Mouse (Mus musculus) erythroid progenitor cell, adult 5-6 weeks (primary cell): ENCODE data around the gene Lamb3. TPM values are rescaled to one million over a fixed set of nuclear protein-coding genes. Genes with fewer than 3 reads are reported as not detected.
"Not testable (repeated sequence)": the region's sequence is repeated elsewhere in the genome, so short reads cannot be mapped to it uniquely, and the experiment has no call there.

Experiments used
- ATAC-seq: replicated peaks from 2 replicates; pipeline ENCODE4 v1.8.0; 2016; ENCODE audit warnings: moderate number of reproducible peaks, mild to moderate bottlenecking, moderate TSS enrichment, inconsistent platforms; ENCODE audit not compliant: poor library complexity, low FRiP score, severe bottlenecking
- total RNA-seq, 2 experiments: library from RNA; stranded (forward) in 1 of 2; stranded (reverse) in 1 of 2; fragments of 150-400 nt in 1 of 2; fragments of 186-747, 209-891 nt in 1 of 2; gene quantifications; 2 replicates each; pipeline versions ENCODE4 v1.2.3 to v1.2.4; 2015 to 2017; ENCODE audit warnings: low replicate concordance in 2 of 2

Gene Lamb3
- total RNA-seq, 2 experiments from 2014 or later, result not detected

DNA sequence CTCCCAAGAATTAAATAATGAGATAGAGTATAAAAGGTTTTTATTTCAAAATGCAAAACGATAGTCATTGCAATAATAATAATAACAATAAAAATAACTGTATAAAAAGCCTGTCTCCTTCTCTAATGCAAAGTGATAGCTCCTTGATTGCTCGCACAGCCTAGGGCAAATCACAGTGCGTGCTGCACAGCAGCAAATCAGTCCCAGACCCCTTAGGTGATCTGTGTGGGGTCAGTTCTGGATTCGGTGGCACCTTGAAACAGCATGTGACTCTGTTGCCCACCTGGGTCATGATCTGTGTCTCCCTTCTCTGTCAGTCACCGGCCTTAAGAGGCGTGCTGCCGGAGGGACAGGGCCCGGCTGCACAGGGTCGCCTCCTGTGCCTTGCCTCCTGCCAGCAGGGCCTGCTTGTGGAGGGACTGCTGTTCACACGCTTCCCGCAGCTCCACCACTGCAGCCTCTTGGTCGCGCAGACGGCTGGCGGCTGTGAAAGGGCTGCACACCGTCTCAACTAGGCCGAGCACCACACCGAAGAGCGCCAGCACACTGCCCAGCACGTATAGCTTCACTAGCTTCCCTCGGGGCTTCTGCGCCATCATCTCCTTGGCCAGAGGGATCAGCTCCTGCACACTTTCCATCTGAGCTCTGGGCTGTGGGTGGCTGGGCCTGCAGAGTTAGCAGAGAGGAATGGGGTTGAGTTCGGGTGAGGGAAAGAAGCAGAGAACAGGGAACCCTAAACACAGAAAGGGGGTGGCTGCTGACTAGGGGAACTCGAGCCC lies 64.8 kb downstream of the Lamb3 start:
- no peak for ATAC-seq

DNA sequence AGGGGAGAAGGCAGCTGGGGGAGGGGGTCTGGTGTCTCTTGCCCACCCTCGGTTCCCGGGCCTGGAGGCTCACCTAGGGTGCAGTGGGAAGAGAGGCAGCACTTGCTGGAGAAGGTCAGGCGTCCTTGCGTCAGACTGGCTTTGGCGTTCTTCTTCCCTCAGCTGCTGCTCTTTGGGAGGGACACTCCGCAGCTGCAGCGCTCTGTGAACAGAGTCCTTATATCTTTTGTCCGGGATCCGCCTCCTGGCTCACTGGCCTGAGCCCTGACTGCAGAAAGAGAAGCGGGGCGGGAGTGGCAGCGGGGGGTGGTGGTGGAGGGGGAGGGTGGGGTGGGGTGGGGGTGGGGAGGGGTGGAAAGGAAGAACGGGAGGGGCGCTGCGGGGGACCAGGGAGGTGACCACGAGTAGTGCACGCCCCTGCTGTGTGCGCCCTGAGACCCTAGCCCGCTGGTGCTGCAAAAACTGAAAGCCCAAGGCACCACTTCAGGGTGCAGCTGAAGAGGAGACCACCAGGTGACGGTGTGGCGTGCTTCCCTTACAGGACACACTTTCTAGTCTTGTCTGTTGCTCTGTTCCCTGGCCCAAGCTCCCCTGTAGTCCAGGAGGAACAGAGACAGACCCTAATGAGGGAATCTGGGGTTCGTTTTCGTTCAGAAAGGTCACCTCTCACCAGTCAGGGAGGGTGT lies 65.6 kb downstream of the Lamb3 start, which contains the start of gene G0s2:
Gene G0s2 (minus strand): TSS at position 302 of the 686 bp plus-strand sequence.
- no peak for ATAC-seq

DNA sequence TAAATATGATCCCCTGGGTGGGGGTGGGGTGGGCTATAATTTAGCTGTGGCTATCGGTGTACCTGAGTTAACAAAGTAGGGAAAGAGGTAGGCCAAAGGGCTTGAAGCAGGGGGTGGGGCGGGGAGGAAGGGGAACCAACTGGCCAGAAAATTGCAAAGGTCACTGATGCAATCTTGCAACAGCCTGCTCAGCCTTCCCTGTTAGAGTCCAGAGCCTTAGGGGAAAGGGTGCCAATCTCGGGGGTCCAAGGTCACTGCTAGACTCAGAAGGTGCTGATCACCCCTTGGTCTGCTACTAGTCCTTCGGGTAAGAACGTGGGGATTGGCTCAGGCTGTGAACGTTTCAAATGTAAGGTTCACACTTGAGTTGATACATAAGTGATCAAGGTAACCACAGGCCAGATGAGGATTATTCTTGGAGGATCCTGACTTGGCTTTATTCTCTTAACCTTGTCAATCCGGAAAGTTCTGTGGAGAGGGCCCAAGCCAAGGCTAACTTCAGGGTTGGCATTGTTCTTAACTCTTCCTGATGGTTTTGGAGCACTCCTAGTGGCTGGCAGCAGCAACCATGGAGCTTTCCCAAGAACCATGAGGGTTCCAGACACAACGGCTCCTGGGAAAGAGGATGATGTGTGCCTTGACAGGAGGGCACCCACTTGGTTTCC lies 67.0 kb downstream of the Lamb3 start:
- no peak for ATAC-seq

DNA sequence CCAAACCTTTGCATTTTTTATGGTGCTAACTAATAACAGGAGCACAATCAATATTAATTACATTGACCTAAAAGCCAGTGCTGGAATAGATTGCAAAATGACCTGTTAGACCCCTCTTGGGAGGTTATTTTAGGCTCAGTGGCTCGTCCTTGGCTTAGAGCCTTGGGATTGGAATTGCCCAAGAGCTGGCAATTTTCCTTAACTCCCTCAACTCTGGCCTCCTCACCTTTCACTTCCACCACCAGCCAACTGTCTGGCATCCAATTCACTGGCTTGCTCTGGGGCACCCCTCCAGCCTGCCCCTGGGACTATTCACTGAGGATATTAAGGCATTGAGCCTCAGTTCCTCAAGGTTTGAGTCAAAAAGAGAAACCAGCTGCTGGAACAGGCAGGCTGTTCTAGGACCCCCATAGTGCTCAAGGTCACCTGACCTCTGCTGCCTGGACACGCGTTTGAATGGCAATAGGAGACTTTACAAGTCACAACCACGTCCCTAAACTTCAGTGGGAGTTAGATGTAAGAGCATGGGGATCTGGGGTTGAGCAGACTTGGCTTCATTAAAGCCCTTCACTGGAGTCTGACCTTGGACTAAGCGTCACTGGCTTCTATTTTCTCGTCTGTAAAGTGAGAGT lies 71.0 kb downstream of the Lamb3 start:
- no peak for ATAC-seq

DNA sequence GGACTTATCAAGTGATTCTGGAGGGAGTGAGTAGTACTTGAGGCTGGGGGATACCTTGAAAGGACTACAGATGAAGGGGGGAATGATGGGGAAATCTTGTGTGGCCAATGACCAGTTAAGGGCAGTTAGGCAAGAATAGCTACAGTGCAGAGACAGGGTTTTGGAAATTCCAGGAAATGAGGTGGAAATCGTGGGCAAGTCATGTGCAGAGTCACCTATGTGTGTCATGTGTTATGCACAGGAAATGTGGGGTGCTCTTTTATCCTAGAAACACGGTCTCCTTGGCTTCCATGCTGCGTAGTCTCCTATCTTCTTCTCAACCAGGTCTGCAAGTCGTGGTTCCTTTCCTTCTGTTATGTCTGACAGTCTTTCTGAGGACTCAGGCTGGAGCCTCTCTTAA lies 72.0 kb downstream of the Lamb3 start:
- ATAC-seq, result no peak

DNA sequence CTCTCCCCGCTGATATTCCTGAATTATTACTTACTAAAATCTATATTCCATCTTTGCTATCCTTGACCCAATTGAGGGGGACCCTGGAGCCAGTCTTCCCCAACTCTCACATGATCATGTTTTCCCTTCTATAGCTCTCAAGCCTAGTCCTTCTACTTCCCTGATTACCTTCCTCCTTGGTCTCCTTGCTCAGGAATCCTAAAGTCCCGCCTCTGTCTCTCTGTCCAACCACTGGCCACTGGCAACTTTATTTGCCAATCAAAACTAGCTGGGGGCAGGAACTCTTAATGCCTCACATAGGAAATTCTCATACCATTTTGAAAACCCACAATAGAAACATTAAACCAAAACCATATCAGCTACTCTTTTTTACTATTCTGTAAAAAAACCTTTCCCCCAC lies 73.8 kb downstream of the Lamb3 start:
- ATAC-seq, result no peak

DNA sequence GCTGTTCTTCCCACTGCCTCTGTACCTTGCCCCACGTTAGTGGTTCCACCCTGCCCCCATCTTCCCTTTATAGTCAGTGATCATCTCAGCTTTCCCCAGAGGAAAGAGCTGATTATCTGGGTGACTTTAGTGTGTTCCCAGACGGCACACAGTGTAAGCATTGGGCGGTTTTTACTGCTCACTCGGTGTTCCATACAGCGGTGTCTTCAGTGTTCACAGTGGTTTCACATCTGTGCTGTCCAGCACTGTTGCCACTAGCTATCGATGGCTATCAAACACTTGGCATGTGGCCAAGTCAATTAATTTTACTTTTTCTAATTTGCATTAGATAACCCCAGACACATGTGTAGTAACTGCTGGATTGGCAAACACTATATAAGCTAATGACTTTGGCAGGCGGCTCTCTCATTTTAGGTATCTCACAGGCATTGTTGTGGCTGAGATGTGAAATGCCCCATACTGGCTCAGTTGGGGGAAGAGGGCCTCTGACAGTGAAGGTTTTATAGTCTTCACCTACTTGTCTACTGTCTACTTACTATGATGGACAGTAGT lies 76.8 kb downstream of the Lamb3 start:
- ATAC-seq, result no peak

DNA sequence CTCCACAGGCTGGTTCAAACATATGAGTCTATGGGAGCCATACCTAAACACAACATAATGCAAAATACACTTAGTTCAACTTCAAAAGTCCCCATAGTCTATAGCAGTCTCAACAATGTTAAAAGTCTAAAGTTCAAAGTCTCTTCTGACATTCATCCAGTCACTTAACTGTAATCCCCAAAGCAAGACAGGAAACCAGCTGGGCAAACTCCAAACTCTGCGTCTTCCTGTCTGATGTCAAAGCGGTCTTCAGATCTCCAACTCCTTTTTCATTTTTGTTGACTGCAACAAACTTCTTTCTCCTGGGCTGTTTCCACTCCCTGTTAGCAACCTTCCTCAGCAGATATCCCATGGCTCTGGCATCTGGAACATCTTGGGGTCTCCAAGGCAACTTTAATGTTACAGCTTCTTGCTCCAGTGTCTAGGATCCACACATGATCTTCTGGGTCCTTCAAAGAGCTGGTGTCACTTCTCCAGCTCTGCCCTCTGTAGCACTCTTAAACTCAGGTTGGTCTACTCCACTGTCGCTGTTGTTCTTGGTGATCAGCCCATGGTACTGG lies 78.3 kb downstream of the Lamb3 start:
- not testable (repeated sequence) for ATAC-seq

DNA sequence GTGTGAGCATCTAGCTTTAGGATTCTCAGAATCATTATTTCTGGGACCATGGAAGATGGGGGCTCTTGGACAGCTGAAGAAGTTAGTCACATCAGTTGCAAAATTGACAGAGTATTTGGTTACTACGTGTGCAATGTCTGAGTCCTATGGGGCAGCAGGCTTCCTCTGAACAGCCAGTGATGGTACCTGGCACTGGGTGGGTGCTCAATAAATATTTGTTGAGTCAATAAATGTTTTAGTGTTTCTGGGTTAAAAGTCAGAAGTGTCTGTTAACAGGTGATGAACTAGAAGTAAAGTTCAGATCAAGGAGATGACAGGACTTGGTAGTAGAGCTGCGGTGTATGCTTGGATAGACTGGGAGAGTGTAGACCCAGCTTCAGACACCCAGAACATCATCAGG lies 80.1 kb downstream of the Lamb3 start:
- ATAC-seq, result no peak

DNA sequence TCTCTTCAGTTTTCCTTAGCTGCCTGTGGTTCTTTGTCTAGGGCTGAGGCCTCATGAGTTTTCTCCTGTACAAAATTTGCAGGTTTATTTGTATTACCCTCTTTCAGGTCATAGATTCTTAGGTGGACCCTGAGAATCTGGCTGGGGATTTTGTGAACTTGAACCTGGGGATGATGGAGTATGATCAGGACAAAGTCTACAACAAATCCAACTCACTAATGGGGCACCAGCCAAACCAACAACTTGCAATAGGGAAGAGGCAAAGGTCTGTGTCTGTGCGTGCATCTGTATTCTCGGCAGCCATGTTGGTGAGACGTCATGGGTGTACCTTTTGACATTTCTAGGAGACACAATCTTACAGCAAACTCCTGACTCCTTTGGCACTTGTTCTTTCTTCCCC lies 81.6 kb downstream of the Lamb3 start:
- ATAC-seq, result no peak

DNA sequence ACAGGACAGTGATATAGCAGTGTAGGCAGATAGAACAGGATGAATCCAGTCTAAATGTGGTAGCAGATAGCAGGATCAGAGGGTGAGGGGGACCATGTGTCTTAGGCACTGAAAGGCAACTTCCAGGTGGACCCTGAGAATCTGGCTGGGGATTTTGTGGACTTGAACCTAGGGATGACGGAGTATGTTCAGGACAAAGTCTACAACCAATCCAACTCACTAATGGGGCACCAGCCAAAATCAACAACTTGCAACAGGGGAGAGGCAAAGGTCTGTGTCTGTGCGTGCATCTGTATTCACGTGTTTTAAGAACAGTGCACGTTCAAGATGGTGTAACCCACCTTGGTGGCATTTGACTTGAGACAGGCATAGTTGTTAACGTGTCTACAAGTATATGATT lies 82.4 kb downstream of the Lamb3 start:
- no peak for ATAC-seq

DNA sequence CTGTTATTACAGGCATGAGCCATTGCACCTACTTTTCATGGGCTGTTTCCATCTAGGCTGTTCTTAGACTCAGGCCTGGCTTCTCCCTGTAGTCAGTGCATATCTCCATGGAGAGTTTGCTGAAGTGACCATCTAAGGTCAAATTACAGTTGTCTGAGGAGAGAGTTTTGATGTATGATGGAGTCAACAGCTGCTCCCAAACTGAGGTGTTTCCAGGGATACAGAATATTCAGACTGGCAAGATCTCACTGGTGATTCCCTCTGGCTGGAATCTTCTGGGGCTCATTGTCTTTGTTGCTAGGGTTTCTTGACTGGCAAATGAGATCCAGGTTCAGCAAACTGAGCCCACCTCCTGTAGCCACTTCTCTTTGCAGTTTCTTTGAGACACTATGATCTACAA lies 83.2 kb downstream of the Lamb3 start:
- ATAC-seq, result no peak

DNA sequence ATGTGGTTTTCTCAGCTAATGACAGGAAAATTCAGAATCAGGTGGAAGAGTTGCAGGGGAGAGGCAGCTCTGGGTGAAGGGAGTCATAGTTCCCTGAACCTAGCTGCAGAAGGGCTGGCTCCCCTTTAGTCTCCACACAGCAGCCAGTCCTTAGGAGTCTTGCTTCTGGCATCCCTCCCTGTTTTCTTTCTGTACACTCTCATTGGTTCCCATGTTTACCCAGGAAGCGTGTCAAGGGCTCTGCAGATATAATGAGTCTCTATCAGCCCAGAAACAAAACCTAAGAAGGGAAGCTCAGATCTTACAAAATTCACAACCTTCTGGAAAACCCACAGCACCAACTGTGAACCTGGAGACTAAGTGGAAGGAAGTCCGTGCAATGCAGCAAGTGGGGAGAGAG lies 85.5 kb downstream of the Lamb3 start:
- ATAC-seq, result no peak

DNA sequence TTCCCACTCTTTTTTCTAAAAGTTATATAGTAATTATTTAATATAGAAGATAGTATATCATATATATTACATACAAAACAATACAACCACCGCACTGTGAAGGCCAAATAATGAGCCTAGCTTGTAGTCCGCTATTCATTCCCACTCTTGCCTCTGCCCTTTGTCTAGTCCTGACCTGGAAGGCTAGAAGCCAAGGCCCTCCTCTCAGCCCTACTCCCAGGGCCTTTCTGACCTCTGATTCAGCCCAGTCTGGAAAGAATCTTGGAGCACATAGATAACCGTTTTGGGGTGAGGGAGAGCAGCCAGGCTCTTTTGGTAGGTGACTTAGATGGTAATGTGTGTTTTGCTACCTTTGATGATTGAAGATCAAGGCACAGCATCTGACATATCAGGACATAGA lies 86.4 kb downstream of the Lamb3 start:
- ATAC-seq, result no peak

DNA sequence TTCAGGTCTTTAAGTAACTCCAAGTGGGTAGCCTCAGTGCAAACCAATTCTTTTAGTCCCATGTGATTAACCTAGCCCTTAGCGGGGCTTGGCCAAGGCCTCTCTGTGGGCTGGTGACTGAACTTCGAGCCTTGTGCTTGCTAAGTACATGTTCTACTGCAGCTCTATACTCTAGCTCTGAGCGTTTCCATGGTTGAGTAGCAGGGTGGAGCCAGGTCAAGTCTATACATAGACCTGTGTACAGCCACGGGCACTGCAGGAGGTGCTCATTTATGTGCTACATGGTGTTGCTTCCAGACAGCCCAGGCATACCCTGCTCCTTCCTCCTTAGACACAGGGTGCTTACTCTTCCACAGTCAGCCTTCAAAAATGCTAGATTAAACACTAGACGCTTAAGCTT lies 88.4 kb downstream of the Lamb3 start:
- ATAC-seq, result no peak

DNA sequence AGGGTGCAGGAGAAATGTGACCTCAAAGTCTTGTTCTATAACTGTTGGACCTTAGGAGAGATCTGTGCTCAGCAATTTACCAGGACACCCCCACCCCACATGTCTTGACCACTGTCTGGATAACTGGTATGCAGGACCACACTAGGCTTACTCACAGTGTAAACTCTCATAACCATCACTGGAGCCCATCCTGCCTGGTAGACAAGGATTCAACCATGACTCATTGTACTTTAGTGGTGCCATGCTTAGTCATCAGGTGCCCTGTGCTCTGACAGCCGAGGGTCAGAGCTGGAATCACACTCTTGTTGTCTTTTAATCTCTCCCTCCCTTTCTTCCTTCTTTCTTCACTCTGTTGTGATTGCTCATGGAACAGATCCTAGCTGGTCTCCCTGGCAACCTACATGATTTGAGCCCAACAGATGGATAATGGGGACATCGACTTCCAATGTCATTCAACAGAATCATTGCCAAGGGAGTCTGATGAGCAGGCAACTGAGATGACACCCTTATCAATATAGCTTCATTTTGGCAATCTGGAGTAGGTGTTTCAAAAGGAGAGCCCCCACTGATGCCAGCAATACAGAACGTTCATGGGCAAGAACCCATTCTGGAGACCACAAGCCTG lies 90.8 kb downstream of the Lamb3 start:
- ATAC-seq, result no peak

DNA sequence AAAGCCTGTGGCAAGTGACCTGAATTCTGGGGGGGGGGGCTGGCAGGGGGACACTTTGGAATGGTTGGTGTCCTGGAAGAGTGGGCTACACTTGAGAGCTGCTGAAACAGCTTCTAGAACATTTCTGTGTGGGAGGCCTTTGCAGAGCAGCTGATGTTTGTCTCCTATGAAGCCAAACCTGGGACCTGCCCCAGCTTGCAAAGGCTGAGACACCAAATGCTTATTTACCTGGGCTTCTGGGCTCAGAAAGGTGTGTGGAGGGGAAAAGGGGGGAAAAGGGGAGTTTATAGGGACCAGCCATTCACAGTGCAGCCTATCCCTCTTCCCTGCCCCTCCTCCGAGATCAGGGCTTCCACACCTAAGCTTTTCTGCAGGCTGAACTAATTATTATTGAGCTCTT lies 92.5 kb downstream of the Lamb3 start:
- no peak for ATAC-seq

DNA sequence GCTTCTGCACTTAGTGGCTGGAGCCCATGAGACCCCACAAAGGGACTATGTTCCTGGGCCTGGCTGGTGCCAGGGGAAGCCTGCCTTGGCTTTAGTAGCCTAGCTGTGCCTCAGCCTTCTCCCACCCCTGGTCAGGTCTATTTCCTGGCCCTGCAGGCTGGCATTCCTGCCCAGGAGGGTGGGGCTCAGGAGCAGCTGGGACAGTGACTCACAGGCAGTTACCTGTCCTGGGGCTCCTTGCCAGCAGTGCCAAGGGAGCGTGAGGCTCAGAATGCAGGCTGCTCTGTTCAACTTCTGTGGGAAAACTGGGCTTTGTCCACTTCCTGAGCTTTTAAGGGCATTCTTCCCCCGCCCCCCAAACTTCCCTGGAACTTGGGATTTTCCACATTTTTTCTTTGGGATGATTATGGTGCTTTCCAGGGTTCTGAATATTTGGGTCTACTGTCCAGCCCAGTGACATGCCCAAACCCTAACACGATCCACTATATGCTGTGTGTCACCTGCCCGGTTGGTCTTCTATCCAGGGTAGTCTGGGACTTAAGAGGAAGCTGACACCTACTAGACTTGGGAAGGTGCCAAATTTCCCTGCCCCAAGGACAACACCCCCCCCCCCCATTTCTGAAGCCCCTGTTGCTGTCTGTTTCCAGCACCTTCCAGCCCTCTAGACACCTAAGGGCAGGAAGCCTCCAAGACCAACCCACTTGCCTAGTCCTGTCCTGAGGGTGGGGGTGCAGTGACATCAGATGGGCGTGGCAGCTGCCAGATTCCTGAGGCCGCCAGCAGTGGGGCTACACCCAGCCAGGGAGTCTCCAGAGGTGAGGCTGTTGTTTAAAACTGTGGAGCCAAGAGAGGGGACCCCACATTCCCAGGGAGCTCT lies 94.0 kb downstream of the Lamb3 start:
- no peak for ATAC-seq

DNA sequence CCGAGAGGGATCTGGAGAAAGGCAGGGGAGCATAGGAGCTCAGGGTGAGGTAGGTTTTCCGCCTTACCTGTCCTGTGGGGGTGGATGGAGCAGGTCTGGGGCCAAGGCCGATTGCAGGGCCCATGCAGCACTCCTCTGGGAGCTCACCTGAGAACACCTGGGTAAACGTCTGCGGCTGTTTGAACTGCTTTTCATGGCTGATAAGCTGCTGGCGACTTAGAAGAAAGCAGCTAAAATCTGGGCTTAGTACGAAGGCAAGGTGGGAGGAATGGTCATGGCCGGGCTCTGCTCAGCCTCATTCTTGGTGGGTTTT lies 94.5 kb downstream of the Lamb3 start:
- ATAC-seq, result no peak
